ENCODE assay signal across 13 mouse cellular contexts in the genomic region with DNA sequence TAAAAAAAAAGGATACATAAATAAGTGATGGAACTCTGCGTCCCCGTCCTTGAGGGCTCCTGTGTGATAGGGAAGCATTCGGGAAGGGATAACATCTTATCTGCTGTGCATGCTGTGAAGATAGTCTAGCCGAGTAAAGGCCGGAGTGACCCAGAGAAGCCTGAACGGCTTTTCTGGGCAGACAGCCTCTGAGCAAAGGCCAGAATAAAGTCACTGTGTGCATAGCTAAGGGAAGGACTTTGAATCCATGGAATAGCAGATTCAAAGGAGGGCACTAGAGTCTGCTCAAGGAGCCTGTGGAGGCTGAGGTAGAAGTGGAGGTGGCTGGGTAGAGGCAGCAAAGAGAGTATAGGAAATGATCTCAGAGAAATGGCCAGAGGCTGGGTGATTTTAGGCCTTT. TPM values are rescaled to one million over a fixed set of nuclear protein-coding genes. Genes with fewer than 3 reads are reported as not detected.
A peak's percentile ranks its signal among the peaks of the same experiment; 100 is the strongest.
DNase-seq lines count a peak whose midpoint lies in the region; ATAC-seq and TF ChIP-seq lines count a peak whose summit lies in the region.
"Had no signal": no experiment of that assay in that cellular context is flagged by ENCODE, and none has a peak within 500 bp of the region (broad histone marks: within the 10 kb centered on the region; RNA-seq: fewer than 3 reads in every experiment).

No protein-coding gene starts in this region.

- H3K9me3 ChIP-seq in embryonic facial prominence, embryonic 11.5 days (replicated peaks; ENCODE audit: control insufficient read depth, low read length) = no peaks in the 10 kb centered on the region
- H3K9me3 ChIP-seq in limb, embryonic 10.5 days (replicated peaks) = no peaks in the 10 kb centered on the region

- H3K27ac ChIP-seq in gastrocnemius, adult 2 months = peak overlapping the region; percentile 76
- H3K27ac ChIP-seq in embryonic facial prominence, embryonic 11.5 days (replicated peaks; ENCODE audit: low read depth, low read length) = peak overlapping the region; percentile 52
- H3K27ac ChIP-seq in limb, embryonic 10.5 days = peak overlapping the region; percentile 85

- 89% methylated on average over 6 of the region's 6 CpGs for WGBS in embryonic facial prominence, embryonic 11.5 days
- 93% methylated on average over 6 of the region's 6 CpGs for WGBS in limb, embryonic 10.5 days

- intact Hi-C loops in gastrocnemius, adult 2 months (cut with DNase I) = no loop called here
- intact Hi-C loops in gastrocnemius, postnatal 14 days (cut with DNase I; ENCODE audit: low total_unique reads) = no loop called here

- no peak for TF ChIP-seq CTCF in gastrocnemius, adult 2 months (IDR thresholded peaks at IDR 0.05)

- H3K9ac ChIP-seq in embryonic facial prominence, embryonic 11.5 days (replicated peaks; ENCODE audit: low read length) = 0 out of 2 replicates have a peak overlapping the region, but pooled peaks have one; percentile 9
- H3K9ac ChIP-seq: liver, postnatal 0 days had no signal

- no peak for DNase-seq in gastrocnemius, adult 2 months
- DNase-seq in gastrocnemius, postnatal 14 days = no peak
- DNase-seq in kidney, adult 9 months = peak; percentile 61
- no peak for DNase-seq in kidney, adult 11 months
- DNase-seq in embryonic facial prominence, embryonic 11.5 days (ENCODE audit: low spot score) = no peak
- DNase-seq in limb, embryonic 10.5 days (ENCODE audit: low spot score) = no peak
- DNase-seq in cerebellum, postnatal 4 days (ENCODE audit: low spot score in 2 of 2) = no peak
- DNase-seq in urinary bladder, postnatal 10 days (ENCODE audit: low spot score) = no peak
- DNase-seq: adrenal gland, adult 2 months; gastrocnemius, postnatal 36 days; liver, postnatal 0 days had no signal

- H3K36me3 ChIP-seq in embryonic facial prominence, embryonic 11.5 days (replicated peaks; ENCODE audit: control insufficient read depth, insufficient read depth, low read depth, low read length) = no peaks in the 10 kb centered on the region
- H3K36me3 ChIP-seq in limb, embryonic 10.5 days = peaks cover 3% of the 10 kb centered on the region

- no peak overlapping the region for H3K4me2 ChIP-seq in embryonic facial prominence, embryonic 11.5 days (ENCODE audit: low read depth, low read length)

- H3K27me3 ChIP-seq in embryonic facial prominence, embryonic 11.5 days (ENCODE audit: control insufficient read depth, insufficient read depth, low read length) = no peaks in the 10 kb centered on the region
- H3K27me3 ChIP-seq in limb, embryonic 10.5 days (ENCODE audit: low read depth, poor library complexity, severe bottlenecking) = no peaks in the 10 kb centered on the region

- no peak for ATAC-seq in embryonic facial prominence, embryonic 11.5 days (replicated peaks; ENCODE audit: insufficient number of reproducible peaks, low FRiP score, low TSS enrichment, low read depth)
- ATAC-seq: liver, postnatal 0 days; midbrain, embryonic 16.5 days had no signal

- H3K4me3 ChIP-seq in gastrocnemius, adult 2 months = no peak overlapping the region
- H3K4me3 ChIP-seq in embryonic facial prominence, embryonic 11.5 days (ENCODE audit: low read depth, low read length) = no peak overlapping the region
- no peak overlapping the region for H3K4me3 ChIP-seq in limb, embryonic 10.5 days
- H3K4me3 ChIP-seq: erythroblast, embryonic 14.5 days had no signal

- no peaks in the 10 kb centered on the region for H3K4me1 ChIP-seq in embryonic facial prominence, embryonic 11.5 days (ENCODE audit: control insufficient read depth, insufficient read depth, low read length)
- H3K4me1 ChIP-seq in limb, embryonic 10.5 days = peaks cover 29% of the 10 kb centered on the region

RNA-seq across cellular contexts. Expression of gene Mapkbp1, which starts 22.3 kb away (rescaled TPM):
- total RNA-seq in gastrocnemius, adult 2 months (2021) = 1 to 10 TPM; 8.1 to 8.4 TPM
- total RNA-seq in gastrocnemius, postnatal 14 days (2021) = 1 to 10 TPM; 6.5 to 6.7 TPM
- polyA plus RNA-seq in embryonic facial prominence, embryonic 11.5 days (2014; fragmentation: Nextera tagmentation; extraction: Ambion mirVana) = 1.6 and 2.5 TPM in 2 replicates
- polyA plus RNA-seq in limb, embryonic 10.5 days (2016; fragmentation: Nextera tagmentation; extraction: Ambion mirVana) = 2.8 and 4.5 TPM in 2 replicates

RNA-seq across cellular contexts. Expression of gene Jmjd7, which starts 32.4 kb away (rescaled TPM):
- total RNA-seq in gastrocnemius, adult 2 months (2021) = 1 to 10 TPM; 1.6 to 2.4 TPM
- 1 to 10 TPM; 3.0 to 4.7 TPM for total RNA-seq in gastrocnemius, postnatal 14 days (2021)
- 15.4 and 18.4 TPM in 2 replicates for polyA plus RNA-seq in embryonic facial prominence, embryonic 11.5 days (2014; fragmentation: Nextera tagmentation; extraction: Ambion mirVana)
- 19.8 and 25.1 TPM in 2 replicates for polyA plus RNA-seq in limb, embryonic 10.5 days (2016; fragmentation: Nextera tagmentation; extraction: Ambion mirVana)

RNA-seq across cellular contexts. Expression of gene Gm28042, which starts 32.5 kb away (rescaled TPM):
- 1 to 10 TPM in 1 of 2 experiments, under 1 TPM in 1; 0.77 to 1.5 TPM for total RNA-seq in gastrocnemius, adult 2 months (2021)
- total RNA-seq in gastrocnemius, postnatal 14 days (2021) = under 1 TPM; 0.41 to 0.42 TPM
- polyA plus RNA-seq in embryonic facial prominence, embryonic 11.5 days (2014; fragmentation: Nextera tagmentation; extraction: Ambion mirVana) = 2.4 and 2.9 TPM in 2 replicates
- 3.6 and 4.3 TPM in 2 replicates for polyA plus RNA-seq in limb, embryonic 10.5 days (2016; fragmentation: Nextera tagmentation; extraction: Ambion mirVana)

RNA-seq across cellular contexts. Expression of gene Pla2g4b, which starts 38.4 kb away (rescaled TPM):
- total RNA-seq in gastrocnemius, adult 2 months (2021) = 1 to 10 TPM in 1 of 2 experiments, under 1 TPM in 1; 0.99 to 1.7 TPM
- total RNA-seq in gastrocnemius, postnatal 14 days (2021) = under 1 TPM; 0.51 to 0.84 TPM
- 0.42 and 0.88 TPM in 2 replicates for polyA plus RNA-seq in embryonic facial prominence, embryonic 11.5 days (2014; fragmentation: Nextera tagmentation; extraction: Ambion mirVana)
- 1.4 and 3.9 TPM in 2 replicates for polyA plus RNA-seq in limb, embryonic 10.5 days (2016; fragmentation: Nextera tagmentation; extraction: Ambion mirVana)
